Mouse (Mus musculus) liver (tissue): Measurements from ENCODE around the gene Cep350.
"Not testable (repeated sequence)": the region's sequence is repeated elsewhere in the genome, so short reads cannot be mapped to it uniquely, and the experiment has no call there.

Experiments
- DNase-seq: peaks from one replicate; pipeline ENCODE4 v3.0.0-alpha.2; 2020; ENCODE audit warnings: mixed read lengths

The Cep350 gene

GRCm38 (mm10) chr1:155882646-155883231, 90.3 kb downstream of the Cep350 start:
- not testable (repeated sequence) for DNase-seq

- DNase-seq: no peak
Observed at GRCm38 (mm10) chr1:155879596-155879995, 93.5 kb downstream of the Cep350 start.

GRCm38 (mm10) chr1:155862967-155863366, 110.1 kb downstream of the Cep350 start:
- no peak for DNase-seq

- DNase-seq: peak; percentile 6
Observed at GRCm38 (mm10) chr1:155854926-155855702, 117.9 kb downstream of the Cep350 start.

GRCm38 (mm10) chr1:155853009-155853408, 120.0 kb downstream of the Cep350 start:
- DNase-seq: peak; percentile 34

- no peak for DNase-seq
Observed at GRCm38 (mm10) chr1:155844235-155844634, 128.8 kb downstream of the Cep350 start.

GRCm38 (mm10) chr1:155843538-155843937, 129.5 kb downstream of the Cep350 start:
- no peak for DNase-seq

GRCm38 (mm10) chr1:155835667-155836066, 137.4 kb downstream of the Cep350 start:
- DNase-seq: no peak

GRCm38 (mm10) chr1:155833610-155834009, 139.4 kb downstream of the Cep350 start:
- DNase-seq: no peak

- DNase-seq: no peak
Observed at GRCm38 (mm10) chr1:155831958-155832357, 141.1 kb downstream of the Cep350 start.

GRCm38 (mm10) chr1:155830861-155831260, 142.2 kb downstream of the Cep350 start:
- DNase-seq: no peak

- DNase-seq: no peak
Observed at GRCm38 (mm10) chr1:155827703-155828295, 145.3 kb downstream of the Cep350 start.

- DNase-seq: no peak
Observed at GRCm38 (mm10) chr1:155826803-155827395, 146.2 kb downstream of the Cep350 start.

- DNase-seq: no peak
Observed at GRCm38 (mm10) chr1:155825940-155826716, 146.9 kb downstream of the Cep350 start.

- no peak for DNase-seq
Observed at GRCm38 (mm10) chr1:155820646-155821045, 152.4 kb downstream of the Cep350 start.

GRCm38 (mm10) chr1:155816167-155816566, 156.9 kb downstream of the Cep350 start:
- DNase-seq: no peak

GRCm38 (mm10) chr1:155812581-155813499, 160.2 kb downstream of the Cep350 start, which contains the start of gene Qsox1:
Gene Qsox1, minus strand, starts transcription at chr1:155812889.
- DNase-seq: peak; percentile 94

- DNase-seq: no peak
Observed at GRCm38 (mm10) chr1:155811995-155812580, 161.0 kb downstream of the Cep350 start.

- no peak for DNase-seq
Observed at GRCm38 (mm10) chr1:155810616-155811015, 162.4 kb downstream of the Cep350 start.

- DNase-seq: no peak
Observed at GRCm38 (mm10) chr1:155809706-155810442, 163.2 kb downstream of the Cep350 start.
